Mouse (Mus musculus): ENCODE measurements around the gene Mup19. TPM values are rescaled to one million over a fixed set of nuclear protein-coding genes. Genes with fewer than 3 reads are reported as not detected.
"Not testable (repeated sequence)": the region's sequence is repeated elsewhere in the genome, so short reads cannot be mapped to it uniquely, and the experiment has no call there.

Gene Mup19
- not detected in 2 replicates for polyA plus RNA-seq (2014; fragmentation: Nextera tagmentation; extraction: Ambion mirVana)

DNA sequence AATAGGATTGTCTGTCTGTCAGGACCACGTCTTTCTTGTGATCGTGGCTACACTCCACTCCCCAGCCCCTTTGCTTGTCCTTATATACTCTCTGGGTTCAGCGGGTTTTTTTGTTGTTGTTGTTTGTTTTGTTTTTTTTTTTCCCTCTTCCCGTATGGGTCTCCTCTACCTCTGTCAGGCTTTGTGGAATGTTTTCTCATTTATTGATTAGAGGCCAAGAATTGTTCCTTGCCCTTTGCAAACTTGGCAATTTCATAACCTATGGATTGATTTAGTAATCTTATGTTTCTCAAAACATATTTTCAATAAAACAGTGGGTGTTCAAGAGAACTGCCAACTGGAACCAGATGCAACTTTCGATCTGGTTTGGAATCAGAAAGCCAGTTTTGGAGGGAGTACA, at the start of gene Mup19:
Mup19 (minus strand) TSS at position 101 of the 400 bp plus-strand sequence.
- not testable (repeated sequence) for H3K9ac ChIP-seq (replicated peaks; ENCODE audit: low read depth, low read length); H3K36me3 ChIP-seq (ENCODE audit: control insufficient read depth, insufficient read depth, low read length); H3K9me3 ChIP-seq (ENCODE audit: control insufficient read depth, low read length); H3K27me3 ChIP-seq (ENCODE audit: control insufficient read depth, insufficient read depth, low read length); H3K27ac ChIP-seq (ENCODE audit: low read depth, low read length); H3K4me1 ChIP-seq (ENCODE audit: control insufficient read depth, insufficient read depth, low read length); H3K4me3 ChIP-seq (ENCODE audit: low read depth, low read length); ATAC-seq (ENCODE audit: low read depth); H3K4me2 ChIP-seq (ENCODE audit: low read depth, low read length)
- 75% methylated on average over 1 of the region's 5 CpGs for WGBS

DNA sequence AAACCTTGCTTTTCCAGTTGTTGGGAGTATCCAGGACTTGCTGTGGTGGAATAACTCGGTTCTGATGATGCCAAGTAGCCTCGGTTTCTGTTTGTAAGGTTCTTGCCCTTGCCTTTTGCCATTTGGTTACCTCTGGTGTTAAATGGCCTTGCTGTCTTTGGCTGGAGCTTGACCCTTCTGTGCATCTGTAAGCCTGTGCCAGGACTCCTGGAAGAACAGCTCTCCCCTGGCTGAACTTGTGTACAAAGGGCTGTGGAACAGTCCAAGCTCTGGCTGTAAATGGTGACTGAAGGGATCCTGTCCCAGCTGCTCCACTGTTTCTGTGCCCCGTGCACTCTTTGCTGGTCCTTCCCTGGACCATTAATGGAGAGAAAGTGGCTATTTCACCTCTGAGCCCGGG, 47.1 kb upstream of the Mup19 start:
- 77% methylated on average over 4 of the region's 4 CpGs for WGBS
- H3K9ac ChIP-seq (replicated peaks; ENCODE audit: low read depth, low read length), result no peak overlapping the region

DNA sequence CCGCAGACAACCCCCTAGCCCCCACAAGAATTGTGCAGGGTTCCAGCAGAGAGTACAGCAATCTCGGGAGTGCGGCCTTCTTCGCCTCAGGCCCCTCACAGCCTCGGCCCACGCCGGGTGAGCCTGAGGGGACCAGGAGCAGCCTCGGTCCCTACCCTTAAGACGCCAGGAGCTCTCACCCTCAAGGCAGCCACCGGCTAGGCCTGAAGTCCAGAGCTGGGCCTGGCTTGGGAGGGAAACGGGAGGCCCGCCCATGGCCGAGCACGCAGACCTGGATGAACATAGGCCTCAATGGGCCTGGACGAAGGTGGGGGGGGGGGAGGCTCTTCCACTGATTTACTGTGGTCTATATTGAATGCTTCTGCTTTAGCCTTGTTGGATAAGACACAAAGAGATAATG, 41.1 kb upstream of the Mup19 start:
- Histone ChIP-seq H3K27me3 (ENCODE audit: control insufficient read depth, insufficient read depth, low read length) (no peaks in the 10 kb centered on the region), H3K4me1 (ENCODE audit: control insufficient read depth, insufficient read depth, low read length) (no peaks in the 10 kb centered on the region), H3K4me3 (ENCODE audit: low read depth, low read length) (no peak overlapping the region), H3K9me3 (ENCODE audit: control insufficient read depth, low read length) (peaks cover 6% of the 10 kb centered on the region), H3K9ac (replicated peaks; ENCODE audit: low read depth, low read length) (no peak overlapping the region), H3K36me3 (ENCODE audit: control insufficient read depth, insufficient read depth, low read length) (no peaks in the 10 kb centered on the region), H3K4me2 (ENCODE audit: low read depth, low read length) (no peak overlapping the region), H3K27ac (ENCODE audit: low read depth, low read length) (no peak overlapping the region)
- 87% methylated on average over 15 of the region's 15 CpGs for WGBS
- no peak for ATAC-seq (ENCODE audit: low read depth)

More for the DNA sequence above, 47.1 kb upstream of the Mup19 start:
- H3K9me3 ChIP-seq (ENCODE audit: control insufficient read depth, low read length), result no peaks in the 10 kb centered on the region
- H3K4me2 ChIP-seq (ENCODE audit: low read depth, low read length), result no peak overlapping the region
- no peak overlapping the region for H3K27ac ChIP-seq (ENCODE audit: low read depth, low read length)
- no peaks in the 10 kb centered on the region for H3K36me3 ChIP-seq (ENCODE audit: control insufficient read depth, insufficient read depth, low read length)
- H3K27me3 ChIP-seq (ENCODE audit: control insufficient read depth, insufficient read depth, low read length), result no peaks in the 10 kb centered on the region
- no peak overlapping the region for H3K4me3 ChIP-seq (ENCODE audit: low read depth, low read length)
- ATAC-seq (ENCODE audit: low read depth), result no peak
- H3K4me1 ChIP-seq (ENCODE audit: control insufficient read depth, insufficient read depth, low read length), result no peaks in the 10 kb centered on the region

DNA sequence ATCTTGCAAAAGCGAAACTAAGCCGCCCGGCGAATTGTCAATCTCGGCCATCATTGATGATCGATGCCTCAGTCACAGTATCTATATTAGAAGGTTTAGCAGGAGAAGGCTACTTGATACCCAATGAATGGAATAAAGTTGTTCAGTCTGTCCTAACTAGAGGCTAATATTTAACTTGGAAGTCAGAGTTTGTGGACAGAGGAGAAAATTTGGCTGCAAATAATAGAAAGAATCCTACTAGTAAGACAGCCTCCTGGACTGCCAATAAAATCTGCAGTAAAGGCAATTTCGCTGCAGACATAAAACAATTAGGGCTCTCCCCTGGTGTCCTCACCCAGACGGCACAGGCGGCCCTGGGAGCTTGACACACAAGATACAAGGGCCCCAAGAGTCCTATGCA, 40.5 kb upstream of the Mup19 start:
- ATAC-seq (ENCODE audit: low read depth); H3K4me2 ChIP-seq (ENCODE audit: low read depth, low read length); H3K36me3 ChIP-seq (ENCODE audit: control insufficient read depth, insufficient read depth, low read length); H3K27ac ChIP-seq (ENCODE audit: low read depth, low read length); H3K4me3 ChIP-seq (ENCODE audit: low read depth, low read length); H3K4me1 ChIP-seq (ENCODE audit: control insufficient read depth, insufficient read depth, low read length); H3K9me3 ChIP-seq (ENCODE audit: control insufficient read depth, low read length); H3K9ac ChIP-seq (replicated peaks; ENCODE audit: low read depth, low read length); H3K27me3 ChIP-seq (ENCODE audit: control insufficient read depth, insufficient read depth, low read length): not testable (repeated sequence)
- WGBS, result 76% methylated on average over 9 of the region's 9 CpGs

DNA sequence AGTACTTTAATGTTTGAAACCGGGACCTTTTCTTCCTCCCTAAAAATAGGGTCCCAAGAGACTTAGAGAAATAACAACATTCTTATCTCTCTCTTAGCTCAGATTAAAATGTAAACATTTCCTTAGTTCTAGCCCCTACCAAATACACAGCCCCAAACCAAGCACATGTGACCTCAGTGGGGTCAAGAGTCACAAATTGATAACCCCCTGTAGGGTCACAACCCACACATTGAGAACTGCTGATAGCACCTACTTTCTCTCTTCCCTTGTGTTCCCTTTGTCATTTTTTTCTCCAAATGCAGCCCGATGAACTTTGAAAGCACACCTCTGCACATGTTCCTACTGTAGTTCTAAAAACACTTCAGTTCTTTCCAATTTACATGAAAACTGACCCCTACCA, 33.5 kb upstream of the Mup19 start:
- no peak overlapping the region for H3K27ac ChIP-seq (ENCODE audit: low read depth, low read length)
- H3K36me3 ChIP-seq (ENCODE audit: control insufficient read depth, insufficient read depth, low read length), result no peaks in the 10 kb centered on the region
- H3K4me1 ChIP-seq (ENCODE audit: control insufficient read depth, insufficient read depth, low read length), result no peaks in the 10 kb centered on the region
- H3K4me2 ChIP-seq (ENCODE audit: low read depth, low read length), result no peak overlapping the region
- no peak overlapping the region for H3K4me3 ChIP-seq (ENCODE audit: low read depth, low read length)
- H3K27me3 ChIP-seq (ENCODE audit: control insufficient read depth, insufficient read depth, low read length), result no peaks in the 10 kb centered on the region
- WGBS, result 90% methylated on average over 2 of the region's 2 CpGs
- ATAC-seq (ENCODE audit: low read depth), result no peak
- H3K9ac ChIP-seq (replicated peaks; ENCODE audit: low read depth, low read length), result no peak overlapping the region
- no peaks in the 10 kb centered on the region for H3K9me3 ChIP-seq (ENCODE audit: control insufficient read depth, low read length)

DNA sequence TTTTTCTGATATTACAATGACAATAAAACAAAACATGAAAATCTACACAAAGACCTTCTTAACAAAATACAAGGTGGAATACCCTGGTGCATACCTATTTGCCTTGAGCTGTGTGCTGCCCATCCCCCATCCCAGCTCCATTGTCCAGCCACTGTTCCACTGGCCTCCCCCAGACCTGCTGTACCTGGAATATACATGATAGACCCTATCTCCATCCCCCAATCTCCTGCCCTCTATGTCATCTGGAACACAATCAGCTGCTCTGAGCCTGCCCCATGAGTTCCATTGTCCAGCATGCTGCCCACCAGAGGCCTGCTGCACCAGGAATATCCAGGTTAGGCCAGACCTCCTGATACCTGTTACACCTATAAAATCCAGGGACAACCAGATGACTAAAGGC, 31.4 kb upstream of the Mup19 start:
- Histone ChIP-seq H3K9me3 (ENCODE audit: control insufficient read depth, low read length) (no peaks in the 10 kb centered on the region), H3K9ac (replicated peaks; ENCODE audit: low read depth, low read length) (no peak overlapping the region), H3K4me1 (ENCODE audit: control insufficient read depth, insufficient read depth, low read length) (no peaks in the 10 kb centered on the region), H3K36me3 (ENCODE audit: control insufficient read depth, insufficient read depth, low read length) (no peaks in the 10 kb centered on the region), H3K27ac (ENCODE audit: low read depth, low read length) (no peak overlapping the region), H3K27me3 (ENCODE audit: control insufficient read depth, insufficient read depth, low read length) (no peaks in the 10 kb centered on the region), H3K4me3 (ENCODE audit: low read depth, low read length) (no peak overlapping the region), H3K4me2 (ENCODE audit: low read depth, low read length) (no peak overlapping the region)
- ATAC-seq (ENCODE audit: low read depth), result no peak

DNA sequence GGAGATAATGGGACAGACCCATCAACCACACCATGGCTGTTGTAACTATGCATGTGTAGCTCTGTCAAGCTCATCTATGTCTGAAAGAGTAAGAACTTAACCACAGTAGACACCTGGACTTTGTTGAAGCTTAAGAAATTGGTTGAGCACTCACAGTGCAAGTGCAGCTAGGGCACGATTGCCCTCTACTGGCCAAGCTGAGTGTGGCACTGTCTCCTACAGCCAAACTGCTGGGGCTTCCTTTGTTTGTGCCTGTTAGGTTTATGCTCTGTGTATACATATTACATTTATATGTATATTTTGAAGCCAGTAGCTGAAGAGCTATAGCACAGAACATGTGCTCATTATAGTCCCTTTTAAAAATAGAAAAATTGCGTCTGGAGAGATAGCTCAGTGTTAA, 29.1 kb upstream of the Mup19 start:
- H3K27ac ChIP-seq (ENCODE audit: low read depth, low read length); H3K9ac ChIP-seq (replicated peaks; ENCODE audit: low read depth, low read length); H3K4me1 ChIP-seq (ENCODE audit: control insufficient read depth, insufficient read depth, low read length); H3K27me3 ChIP-seq (ENCODE audit: control insufficient read depth, insufficient read depth, low read length); H3K9me3 ChIP-seq (ENCODE audit: control insufficient read depth, low read length); H3K4me2 ChIP-seq (ENCODE audit: low read depth, low read length); H3K36me3 ChIP-seq (ENCODE audit: control insufficient read depth, insufficient read depth, low read length); H3K4me3 ChIP-seq (ENCODE audit: low read depth, low read length); ATAC-seq (ENCODE audit: low read depth): not testable (repeated sequence)
- WGBS, result 22% methylated on average over 2 of the region's 2 CpGs

DNA sequence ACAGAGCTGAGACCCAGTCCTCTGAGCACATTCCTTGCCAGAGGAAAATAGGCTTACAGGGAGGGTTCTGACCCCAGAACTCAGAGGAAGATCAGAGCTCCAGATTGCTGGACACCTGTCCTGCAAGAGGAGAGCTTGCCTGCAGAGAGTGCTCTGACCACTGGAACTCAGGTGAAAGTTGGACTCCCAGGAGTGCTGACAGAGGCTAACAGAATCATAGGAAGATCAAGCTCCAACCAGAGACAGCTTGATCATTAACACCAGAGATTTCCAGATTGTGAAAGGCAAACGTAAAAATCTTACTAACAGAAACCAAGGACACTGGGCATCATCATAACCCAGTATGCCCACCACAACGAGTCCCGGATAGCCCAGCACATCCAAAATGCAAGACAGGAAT, 26.9 kb upstream of the Mup19 start:
- not testable (repeated sequence) for H3K4me2 ChIP-seq (ENCODE audit: low read depth, low read length); H3K27me3 ChIP-seq (ENCODE audit: control insufficient read depth, insufficient read depth, low read length); ATAC-seq (ENCODE audit: low read depth); H3K4me3 ChIP-seq (ENCODE audit: low read depth, low read length); H3K9me3 ChIP-seq (ENCODE audit: control insufficient read depth, low read length); H3K36me3 ChIP-seq (ENCODE audit: control insufficient read depth, insufficient read depth, low read length); H3K4me1 ChIP-seq (ENCODE audit: control insufficient read depth, insufficient read depth, low read length); H3K9ac ChIP-seq (replicated peaks; ENCODE audit: low read depth, low read length); H3K27ac ChIP-seq (ENCODE audit: low read depth, low read length)
- 88% methylated on average over 3 of the region's 3 CpGs for WGBS

DNA sequence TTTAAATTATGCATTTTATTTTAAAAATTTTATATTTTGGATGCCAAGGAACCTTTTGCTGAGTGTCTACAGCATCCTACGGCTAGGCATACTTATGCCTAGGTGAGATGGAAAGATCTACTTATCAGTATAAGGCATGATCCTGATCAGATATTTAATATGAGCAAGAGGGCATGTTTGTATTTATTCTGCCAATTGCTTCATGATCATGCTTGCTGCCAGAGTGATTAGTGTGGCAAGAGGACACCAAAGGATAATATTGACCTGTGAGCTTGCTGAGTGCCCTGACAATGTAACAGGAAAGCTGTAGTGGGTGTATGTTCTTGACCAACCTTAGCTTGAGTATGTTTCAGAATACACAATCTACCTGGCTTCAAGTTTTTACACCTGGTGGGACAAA, 7.6 kb upstream of the Mup19 start:
- not testable (repeated sequence) for H3K36me3 ChIP-seq (ENCODE audit: control insufficient read depth, insufficient read depth, low read length); ATAC-seq (ENCODE audit: low read depth); H3K9me3 ChIP-seq (ENCODE audit: control insufficient read depth, low read length); H3K9ac ChIP-seq (replicated peaks; ENCODE audit: low read depth, low read length); H3K4me2 ChIP-seq (ENCODE audit: low read depth, low read length); H3K4me1 ChIP-seq (ENCODE audit: control insufficient read depth, insufficient read depth, low read length); H3K27ac ChIP-seq (ENCODE audit: low read depth, low read length); H3K27me3 ChIP-seq (ENCODE audit: control insufficient read depth, insufficient read depth, low read length); H3K4me3 ChIP-seq (ENCODE audit: low read depth, low read length)
- 95% methylated on average over 1 of the region's 1 CpGs for WGBS

DNA sequence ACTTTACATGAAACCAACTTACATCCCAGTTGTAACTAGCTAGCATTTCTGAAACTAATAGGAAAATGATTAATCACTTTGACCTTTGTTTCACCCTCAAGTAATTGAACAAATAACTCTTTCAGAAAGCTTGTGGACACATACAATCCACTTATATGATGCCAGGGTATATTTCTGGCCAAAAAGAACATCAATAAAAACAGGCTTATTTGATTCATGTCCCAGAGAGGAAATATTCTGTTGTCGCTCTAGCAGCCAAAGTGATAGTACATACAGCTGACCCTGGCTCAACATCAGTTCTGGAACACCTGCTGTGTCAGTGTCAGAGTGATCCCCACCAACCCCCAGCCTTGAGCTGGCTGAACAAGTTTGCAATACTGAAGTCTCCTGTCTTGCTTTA, 2.2 kb upstream of the Mup19 start:
- WGBS, result 88% methylated on average over 1 of the region's 1 CpGs
- H3K4me2 ChIP-seq (ENCODE audit: low read depth, low read length); H3K36me3 ChIP-seq (ENCODE audit: control insufficient read depth, insufficient read depth, low read length); H3K9ac ChIP-seq (replicated peaks; ENCODE audit: low read depth, low read length); H3K4me3 ChIP-seq (ENCODE audit: low read depth, low read length); H3K27ac ChIP-seq (ENCODE audit: low read depth, low read length); H3K4me1 ChIP-seq (ENCODE audit: control insufficient read depth, insufficient read depth, low read length); H3K27me3 ChIP-seq (ENCODE audit: control insufficient read depth, insufficient read depth, low read length); ATAC-seq (ENCODE audit: low read depth); H3K9me3 ChIP-seq (ENCODE audit: control insufficient read depth, low read length): not testable (repeated sequence)
